Mouse (Mus musculus): ENCODE measurements at regions not wholly inside any gene's neighbourhood (a gene's known extent, or its start where the extent isn't known, plus 50 kb on each side); places are given as distances from the start of the nearest gene placed in this dataset.

- TF ChIP-seq CTCF (IDR thresholded peaks at IDR 0.05; ENCODE audit: low read depth) (no peak), EP300 (optimal IDR thresholded peaks at IDR 0.05) (no peak)
These were observed 129.6 kb upstream of the Psmd7 start for GRCm38 (mm10) chr8:107717856-107718255.
